Mouse (Mus musculus) ovary, adult 2 months (tissue): ENCODE measurements around the gene Olfr362. TPM values are rescaled to one million over a fixed set of nuclear protein-coding genes. Genes with fewer than 3 reads are reported as not detected.

Experiments
- polyA plus RNA-seq: library from polyadenylated mRNA; depleted of rRNA; stranded (reverse); fragments of >200 nt; gene quantifications from 2 replicates; pipeline ENCODE4 v1.2.3, GENCODE M21; 2012; rRNA removed

Gene Olfr362
- not detected in 2 replicates for polyA plus RNA-seq

DNA sequence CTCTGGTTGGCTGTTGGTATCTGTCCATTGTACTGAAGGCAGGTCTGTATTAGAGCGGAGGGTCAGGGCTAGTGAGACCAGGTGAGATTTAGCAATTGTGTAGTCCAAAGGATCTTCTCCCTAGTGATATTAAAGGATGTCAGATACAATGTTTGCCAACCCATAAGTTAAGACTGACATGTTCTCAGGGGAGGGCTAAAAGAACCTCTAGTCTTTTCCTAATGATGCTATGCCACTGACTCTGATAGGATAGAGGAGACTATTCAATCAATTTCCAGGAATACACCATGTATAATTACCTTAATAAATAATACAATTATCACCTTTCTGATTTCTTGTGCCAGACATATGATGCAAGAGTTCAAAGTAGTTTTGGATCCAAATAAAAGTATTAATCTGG lies at the start of gene Olfr362:
Gene Olfr362 (minus strand): TSS at position 101 of the 400 bp plus-strand sequence.

DNA sequence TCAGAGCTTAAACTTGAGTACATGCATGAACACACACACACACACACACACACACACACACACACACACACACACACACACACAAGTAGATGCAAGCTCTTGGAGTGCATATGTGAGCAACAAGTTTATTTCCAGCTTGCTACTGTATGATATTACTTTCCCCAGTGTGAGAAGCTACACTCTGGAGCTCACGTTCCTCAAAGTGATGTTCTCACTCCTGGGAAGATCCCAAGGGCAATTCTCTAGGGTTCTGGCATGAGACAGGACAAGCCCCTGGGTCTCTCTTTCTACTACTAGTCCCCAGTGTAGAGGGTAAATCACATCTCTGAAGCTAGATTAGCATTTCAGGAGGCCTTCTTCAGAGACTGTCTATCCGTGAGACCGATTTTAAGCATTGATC lies 21.3 kb upstream of the Olfr362 start, which contains the start of gene Olfr364-ps1:
Gene Olfr364-ps1 (plus strand): TSS at position 301 of the 400 bp plus-strand sequence.

DNA sequence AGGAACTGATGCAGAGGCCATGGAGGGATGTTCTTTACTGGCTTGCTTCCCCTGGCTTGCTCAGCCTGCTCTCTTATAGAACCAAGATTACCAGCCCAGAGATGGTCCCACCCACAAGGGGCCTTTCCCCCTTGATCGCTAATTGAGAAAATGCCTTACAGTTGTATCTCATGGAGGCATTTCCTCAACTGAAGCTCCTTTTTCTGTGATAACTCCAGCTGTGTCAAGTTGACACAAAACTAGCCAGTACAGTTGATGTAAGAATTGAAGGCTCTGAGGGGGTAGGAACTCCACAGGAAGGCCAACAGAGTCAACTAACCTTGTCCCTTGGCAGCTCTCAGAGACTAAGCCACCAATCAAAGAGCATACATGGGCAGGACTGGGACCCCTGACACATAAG lies 28.5 kb downstream of the Olfr362 start, which contains the start of gene Olfr361:
Gene Olfr361 (minus strand): TSS at position 101 of the 400 bp plus-strand sequence.

DNA sequence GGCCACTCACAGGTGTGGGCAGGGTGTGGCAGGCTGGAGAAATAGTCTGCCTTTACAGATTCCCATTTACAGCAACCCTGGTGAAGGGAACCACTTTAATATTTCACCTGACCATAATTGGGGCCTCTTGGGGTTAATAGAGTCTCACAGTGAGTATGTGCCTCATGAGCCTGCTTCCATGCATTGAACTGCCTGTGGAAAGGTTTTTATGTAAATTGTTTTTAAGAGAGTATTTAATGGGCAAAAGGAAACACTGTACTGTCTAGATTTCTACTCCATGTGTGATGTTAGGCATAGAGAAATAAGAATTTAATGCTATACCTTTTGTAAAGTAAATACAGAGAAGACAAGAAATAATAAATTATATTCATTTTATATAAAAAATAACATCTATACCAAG lies 52.3 kb downstream of the Olfr362 start, which contains the start of gene Olfr360:
Gene Olfr360 (plus strand): TSS at position 301 of the 400 bp plus-strand sequence.

Other genes with a start within 250 kb of the Olfr362 start
- gene Olfr352, start 249.4 kb downstream of the Olfr362 start, polyA plus RNA-seq = not detected in 2 replicates
- gene Olfr353, start 225.0 kb downstream of the Olfr362 start, polyA plus RNA-seq = not detected in 2 replicates
- not detected in 2 replicates for gene Olfr354, start 212.2 kb downstream of the Olfr362 start, polyA plus RNA-seq
- gene Olfr355, start 189.0 kb downstream of the Olfr362 start, polyA plus RNA-seq = not detected in 2 replicates
- gene Olfr356, start 180.8 kb downstream of the Olfr362 start, polyA plus RNA-seq = not detected in 2 replicates
- gene Olfr357, start 124.1 kb downstream of the Olfr362 start, polyA plus RNA-seq = not detected in 2 replicates
- gene Olfr358, start 108.6 kb downstream of the Olfr362 start, polyA plus RNA-seq = not detected in 2 replicates
- not detected in 2 replicates for gene Olfr360, start 52.2 kb downstream of the Olfr362 start, polyA plus RNA-seq
- gene Olfr361, start 28.6 kb downstream of the Olfr362 start, polyA plus RNA-seq = not detected in 2 replicates
- not detected in 2 replicates for gene Olfr364-ps1, start 21.4 kb upstream of the Olfr362 start, polyA plus RNA-seq
- not detected in 2 replicates for gene Olfr365, start 70.3 kb upstream of the Olfr362 start, polyA plus RNA-seq
- not detected in 2 replicates for gene Olfr366, start 93.7 kb upstream of the Olfr362 start, polyA plus RNA-seq
- gene Olfr368, start 208.6 kb upstream of the Olfr362 start, polyA plus RNA-seq = not detected in 2 replicates
- 10.4 and 11.4 TPM in 2 replicates for gene Pdcl, start 241.4 kb upstream of the Olfr362 start, polyA plus RNA-seq